Mouse (Mus musculus): ENCODE results near the gene Stk10.

DNA sequence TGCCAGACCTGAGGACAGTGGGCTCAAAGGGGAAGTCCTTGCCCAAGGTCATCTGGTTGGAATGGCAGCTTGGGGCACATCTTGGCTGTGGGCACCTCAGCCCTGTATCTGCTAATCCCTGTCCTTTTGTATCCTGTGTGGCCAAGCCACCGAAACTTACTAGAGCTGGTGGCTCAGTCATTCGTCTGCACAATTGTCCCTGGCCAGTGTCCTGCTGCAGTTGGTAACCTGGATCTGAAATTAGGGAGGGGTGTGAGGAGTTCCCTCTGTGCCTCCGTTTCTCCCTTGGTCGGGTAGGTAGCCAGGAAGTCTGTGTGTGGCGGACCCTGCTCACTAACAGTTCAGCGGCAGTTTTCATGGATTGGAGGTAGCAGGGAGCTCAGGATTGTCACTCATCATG, 57.1 kb downstream of the Stk10 start:
- TF ChIP-seq CTCF (IDR thresholded peaks at IDR 0.05; ENCODE audit: low read depth, low read length) (no peak), POLR2A (IDR thresholded peaks at IDR 0.05; ENCODE audit: insufficient read depth, low read length) (no peak), EP300 (IDR thresholded peaks at IDR 0.05; ENCODE audit: insufficient read depth, low read depth, low read length) (no peak)
